Mouse (Mus musculus): ENCODE measurements at regions not wholly inside any gene's neighbourhood (a gene's known extent, or its start where the extent isn't known, plus 50 kb on each side); places are given as distances from the start of the nearest gene placed in this dataset.

- H3K9ac ChIP-seq, result no peak overlapping the region
- H3K27me3 ChIP-seq, result no peaks in the 10 kb centered on the region; the same call in 1 of the 2 replicates
- H3K4me3 ChIP-seq (replicated peaks), result no peak overlapping the region
- H3K4me1 ChIP-seq (replicated peaks), result no peaks in the 10 kb centered on the region
- no peak for ATAC-seq (ENCODE audit: insufficient read depth)
- no peaks in the 10 kb centered on the region for H3K36me3 ChIP-seq (replicated peaks)
- WGBS (ENCODE audit: insufficient replicate concordance), result 61% methylated on average over 5 of the region's 5 CpGs
- H3K9me3 ChIP-seq (replicated peaks), result no peaks in the 10 kb centered on the region
- no peak overlapping the region for H3K4me2 ChIP-seq
- H3K27ac ChIP-seq (replicated peaks), result no peak overlapping the region
Measured at GRCm38 (mm10) chrX:12472296-12472695, 115.3 kb upstream of the Atp6ap2 start.

- H3K4me3 ChIP-seq (replicated peaks), result no peak overlapping the region
- ATAC-seq (ENCODE audit: insufficient read depth), result no peak
- 30% methylated on average over 6 of the region's 6 CpGs for WGBS (ENCODE audit: insufficient replicate concordance)
Measured at GRCm38 (mm10) chrX:12479207-12479606, 108.4 kb upstream of the Atp6ap2 start.

GRCm38 (mm10) chrX:12490957-12491356, 96.6 kb upstream of the Atp6ap2 start:
- Histone ChIP-seq H3K36me3 (replicated peaks) (no peaks in the 10 kb centered on the region), H3K27ac (replicated peaks) (no peak overlapping the region), H3K27me3 (no peaks in the 10 kb centered on the region), H3K9ac (no peak overlapping the region), H3K4me1 (replicated peaks) (peaks cover 6% of the 10 kb centered on the region; the same call in 1 of the 2 replicates), H3K9me3 (replicated peaks) (no peaks in the 10 kb centered on the region), H3K4me2 (no peak overlapping the region), H3K4me3 (replicated peaks) (no peak overlapping the region)
- no peak for ATAC-seq (ENCODE audit: insufficient read depth)
- 66% methylated on average over 7 of the region's 7 CpGs for WGBS (ENCODE audit: insufficient replicate concordance)

More at GRCm38 (mm10) chrX:12479207-12479606, 108.4 kb upstream of the Atp6ap2 start:
- H3K27me3 ChIP-seq, result no peaks in the 10 kb centered on the region; the same call in 1 of the 2 replicates
- H3K36me3 ChIP-seq (replicated peaks), result no peaks in the 10 kb centered on the region
- H3K4me1 ChIP-seq (replicated peaks), result no peaks in the 10 kb centered on the region
- H3K27ac ChIP-seq (replicated peaks), result no peak overlapping the region
- no peak overlapping the region for H3K9ac ChIP-seq
- H3K4me2 ChIP-seq, result no peak overlapping the region
- no peaks in the 10 kb centered on the region for H3K9me3 ChIP-seq (replicated peaks)

- no peak overlapping the region for H3K9ac ChIP-seq
- 32% methylated on average over 5 of the region's 5 CpGs for WGBS (ENCODE audit: insufficient replicate concordance)
- ATAC-seq (ENCODE audit: insufficient read depth), result no peak
- H3K27ac ChIP-seq (replicated peaks), result no peak overlapping the region
- H3K4me3 ChIP-seq (replicated peaks), result no peak overlapping the region
- H3K9me3 ChIP-seq (replicated peaks), result no peaks in the 10 kb centered on the region
- H3K27me3 ChIP-seq, result no peaks in the 10 kb centered on the region
- H3K4me1 ChIP-seq (replicated peaks), result peaks cover 6% of the 10 kb centered on the region; the same call in 1 of the 2 replicates
- H3K4me2 ChIP-seq, result no peak overlapping the region
- H3K36me3 ChIP-seq (replicated peaks), result no peaks in the 10 kb centered on the region
Measured at GRCm38 (mm10) chrX:12493216-12493615, 94.4 kb upstream of the Atp6ap2 start.

DNA sequence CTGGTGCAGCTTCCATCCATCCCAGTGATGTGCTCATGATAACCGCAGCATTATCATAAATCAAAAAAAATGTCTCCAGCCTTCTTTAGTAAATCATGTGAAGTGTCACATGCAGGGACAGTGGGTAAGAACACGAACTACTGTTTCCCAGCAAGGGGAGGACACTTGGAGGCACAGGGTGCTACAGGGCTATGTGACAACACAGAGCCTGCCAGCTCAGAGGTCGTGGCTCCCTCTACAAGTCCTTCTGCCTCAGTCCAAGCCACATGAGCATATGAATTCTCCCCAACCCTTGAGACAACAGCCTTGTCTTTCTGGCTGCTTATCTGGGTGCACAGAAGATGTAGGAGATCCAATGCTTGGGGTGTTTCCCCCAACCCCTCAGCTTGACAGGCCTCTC, 93.7 kb upstream of the Atp6ap2 start:
- no peak overlapping the region for H3K4me2 ChIP-seq
- H3K4me3 ChIP-seq (replicated peaks), result no peak overlapping the region
- peaks cover 6% of the 10 kb centered on the region; the same call in 1 of the 2 replicates for H3K4me1 ChIP-seq (replicated peaks)
- H3K27ac ChIP-seq (replicated peaks), result no peak overlapping the region
- WGBS (ENCODE audit: insufficient replicate concordance), result 42% methylated on average over 3 of the region's 3 CpGs
- H3K9ac ChIP-seq, result no peak overlapping the region
- no peaks in the 10 kb centered on the region for H3K9me3 ChIP-seq (replicated peaks)
- no peaks in the 10 kb centered on the region for H3K27me3 ChIP-seq
- H3K36me3 ChIP-seq (replicated peaks), result no peaks in the 10 kb centered on the region
- no peak for ATAC-seq (ENCODE audit: insufficient read depth)

DNA sequence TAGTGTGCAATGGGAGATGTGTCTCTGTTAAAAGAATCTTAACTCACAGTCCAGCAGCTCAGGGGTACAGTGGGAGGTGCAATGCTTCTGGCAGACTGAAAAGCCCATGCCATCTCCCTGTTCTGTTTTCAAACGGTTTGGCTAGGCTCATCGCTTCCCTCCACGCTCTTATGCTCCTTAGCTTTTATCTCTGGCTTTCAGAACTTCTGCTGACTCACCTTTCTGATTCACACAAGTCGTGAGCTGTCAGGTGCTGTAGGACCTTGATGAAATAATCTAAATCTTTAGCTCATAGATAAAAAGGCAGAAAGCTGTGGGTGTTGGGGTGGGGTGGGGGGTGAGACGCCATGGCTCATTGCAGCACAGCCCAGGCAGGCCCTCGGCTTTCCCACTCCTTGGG, 93.1 kb upstream of the Atp6ap2 start:
- Histone ChIP-seq H3K4me1 (replicated peaks) (peaks cover 6% of the 10 kb centered on the region; the same call in 1 of the 2 replicates), H3K4me2 (no peak overlapping the region), H3K9ac (no peak overlapping the region), H3K9me3 (replicated peaks) (no peaks in the 10 kb centered on the region), H3K27ac (replicated peaks) (no peak overlapping the region), H3K36me3 (replicated peaks) (no peaks in the 10 kb centered on the region), H3K27me3 (no peaks in the 10 kb centered on the region), H3K4me3 (replicated peaks) (no peak overlapping the region)
- no peak for ATAC-seq (ENCODE audit: insufficient read depth)
- 37% methylated on average over 6 of the region's 6 CpGs for WGBS (ENCODE audit: insufficient replicate concordance)

GRCm38 (mm10) chrX:12500601-12501000, 87.0 kb upstream of the Atp6ap2 start:
- 78% methylated on average over 3 of the region's 3 CpGs for whole genome bisulfite sequencing (ENCODE audit: insufficient replicate concordance)
- ATAC-seq (ENCODE audit: insufficient read depth), result no peak
- no peak overlapping the region for H3K4me3 ChIP-seq (replicated peaks)

GRCm38 (mm10) chrX:12502364-12502763, 85.2 kb upstream of the Atp6ap2 start:
- Histone ChIP-seq H3K27ac (replicated peaks) (no peak overlapping the region), H3K36me3 (replicated peaks) (no peaks in the 10 kb centered on the region), H3K4me1 (replicated peaks) (no peaks in the 10 kb centered on the region), H3K9ac (no peak overlapping the region), H3K4me2 (no peak overlapping the region), H3K27me3 (no peaks in the 10 kb centered on the region; the same call in 1 of the 2 replicates), H3K9me3 (replicated peaks) (no peaks in the 10 kb centered on the region), H3K4me3 (replicated peaks) (no peak overlapping the region)
- ATAC-seq (ENCODE audit: insufficient read depth), result no peak
- WGBS (ENCODE audit: insufficient replicate concordance), result 61% methylated on average over 4 of the region's 4 CpGs

More at GRCm38 (mm10) chrX:12500601-12501000, 87.0 kb upstream of the Atp6ap2 start:
- Histone ChIP-seq H3K9me3 (replicated peaks) (no peaks in the 10 kb centered on the region), H3K4me2 (no peak overlapping the region), H3K9ac (no peak overlapping the region), H3K36me3 (replicated peaks) (no peaks in the 10 kb centered on the region), H3K27ac (replicated peaks) (no peak overlapping the region), H3K27me3 (no peaks in the 10 kb centered on the region; the same call in 1 of the 2 replicates), H3K4me1 (replicated peaks) (no peaks in the 10 kb centered on the region)

DNA sequence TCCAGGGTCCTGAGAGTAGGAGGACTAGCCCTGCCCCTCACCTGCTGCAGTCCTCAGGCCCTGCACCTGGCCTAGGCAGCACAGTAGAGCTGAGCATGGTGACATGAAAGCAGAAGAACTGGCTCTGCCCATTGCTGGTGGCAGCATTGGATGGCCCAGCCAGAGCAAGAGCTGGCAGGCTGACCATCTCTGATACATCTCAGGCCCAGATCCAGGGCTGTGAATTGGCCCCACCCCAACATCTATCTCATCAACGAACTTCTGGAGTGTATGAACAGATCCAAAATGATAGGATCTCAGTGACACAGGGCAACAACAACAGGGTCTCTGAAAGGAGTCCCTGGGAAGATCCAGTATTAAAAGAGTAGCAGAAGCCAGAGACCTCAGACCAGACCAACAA, 84.0 kb upstream of the Atp6ap2 start:
- Histone ChIP-seq H3K27me3 (no peaks in the 10 kb centered on the region; the same call in 1 of the 2 replicates), H3K4me3 (replicated peaks) (no peak overlapping the region), H3K4me2 (no peak overlapping the region), H3K27ac (replicated peaks) (no peak overlapping the region), H3K4me1 (replicated peaks) (no peaks in the 10 kb centered on the region), H3K36me3 (replicated peaks) (no peaks in the 10 kb centered on the region), H3K9ac (no peak overlapping the region), H3K9me3 (replicated peaks) (no peaks in the 10 kb centered on the region)
- no peak for ATAC-seq (ENCODE audit: insufficient read depth)
- 55% methylated on average over 1 of the region's 1 CpGs for WGBS (ENCODE audit: insufficient replicate concordance)

DNA sequence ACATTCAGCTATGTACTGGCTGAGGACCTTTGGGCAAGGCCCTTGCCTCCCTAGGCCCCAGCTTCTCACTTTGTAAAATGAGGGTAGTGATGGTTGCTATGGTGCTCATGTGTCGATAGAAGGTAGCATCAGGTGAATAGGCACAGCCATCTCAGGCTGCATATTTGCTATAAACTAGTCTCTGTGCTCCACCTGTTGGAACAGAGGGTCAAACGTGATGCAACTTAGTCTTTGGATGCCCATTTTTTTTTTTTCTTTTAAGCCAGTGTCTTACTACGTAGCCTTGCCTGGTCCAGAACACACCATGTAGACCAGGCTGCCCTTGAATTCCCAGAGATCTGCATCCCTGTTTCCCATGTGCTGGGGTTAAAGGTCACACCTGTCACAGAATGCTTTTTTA, 76.5 kb upstream of the Atp6ap2 start:
- H3K27me3 ChIP-seq, result no peaks in the 10 kb centered on the region
- no peak overlapping the region for H3K4me3 ChIP-seq (replicated peaks)
- H3K27ac ChIP-seq (replicated peaks), result no peak overlapping the region
- no peak for ATAC-seq (ENCODE audit: insufficient read depth)
- WGBS (ENCODE audit: insufficient replicate concordance), result 48% methylated on average over 3 of the region's 3 CpGs
- no peaks in the 10 kb centered on the region for H3K36me3 ChIP-seq (replicated peaks)
- H3K4me2 ChIP-seq, result no peak overlapping the region
- H3K9ac ChIP-seq, result no peak overlapping the region
- H3K9me3 ChIP-seq (replicated peaks), result no peaks in the 10 kb centered on the region
- no peaks in the 10 kb centered on the region for H3K4me1 ChIP-seq (replicated peaks)

DNA sequence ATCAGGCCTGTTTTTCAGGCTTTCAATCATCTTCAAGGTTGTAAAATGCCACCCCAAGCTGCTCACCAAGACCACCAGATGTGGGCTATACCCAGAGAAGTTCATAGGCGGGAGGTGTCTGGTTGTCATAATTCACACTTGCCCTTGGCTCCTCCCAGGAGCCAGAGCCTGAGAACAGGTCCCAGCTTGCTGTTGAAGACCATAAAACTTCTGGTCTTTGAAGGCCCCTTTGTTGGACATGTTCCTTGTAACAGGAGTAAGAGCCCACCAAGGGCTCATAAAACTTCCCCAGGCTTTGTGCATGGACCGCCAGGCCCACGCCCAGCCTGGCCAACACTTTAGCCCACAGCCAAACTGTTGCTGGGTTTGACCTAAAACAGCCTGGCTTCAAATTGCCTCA, 62.6 kb upstream of the Atp6ap2 start:
- Histone ChIP-seq H3K27ac (replicated peaks) (no peak overlapping the region), H3K36me3 (replicated peaks) (no peaks in the 10 kb centered on the region), H3K4me2 (no peak overlapping the region), H3K9me3 (replicated peaks) (no peaks in the 10 kb centered on the region), H3K27me3 (no peaks in the 10 kb centered on the region), H3K4me1 (replicated peaks) (no peaks in the 10 kb centered on the region), H3K9ac (no peak overlapping the region), H3K4me3 (replicated peaks) (no peak overlapping the region)
- ATAC-seq (ENCODE audit: insufficient read depth), result no peak
- 58% methylated on average over 3 of the region's 3 CpGs for WGBS (ENCODE audit: insufficient replicate concordance)

Data from liver, embryonic 15.5 days (tissue).